Mouse (Mus musculus) neural tube, embryonic 11.5 days (tissue): ENCODE measurements around the gene Baiap2l1. TPM values are rescaled to one million over a fixed set of nuclear protein-coding genes. Genes with fewer than 3 reads are reported as not detected.

ENCODE experiments used
- ATAC-seq: fragments of 200-750 bp; cut with Nextera tagmentation; 2 replicates; pipeline ENCODE4 v1.8.0; 2017; ENCODE audit warnings: moderate number of reproducible peaks, mild to moderate bottlenecking, moderate TSS enrichment, moderate library complexity; ENCODE audit not compliant: insufficient read depth, low FRiP score, low TSS enrichment
- DNase-seq: peaks from one replicate; pipeline ENCODE4 v3.0.0-alpha.2; 2015; ENCODE audit warnings: low spot score
- H3K27ac ChIP-seq: fragments of 300-500 bp; sonication (generic); 2 replicates; pipeline ENCODE4 v1.5.1; 2014; ENCODE audit warnings: low read depth, mild to moderate bottlenecking, low read length
- H3K27me3 ChIP-seq: fragments of 300-500 bp; sonication (generic); 2 replicates; pipeline ENCODE4 v1.6.1; 2014; ENCODE audit warnings: mild to moderate bottlenecking, low read length, mixed read lengths; ENCODE audit not compliant: control insufficient read depth, insufficient read depth
- H3K36me3 ChIP-seq: fragments of 300-500 bp; sonication (generic); 2 replicates; pipeline ENCODE4 v1.6.1; 2014; ENCODE audit warnings: mild to moderate bottlenecking, low read length, moderate library complexity, mixed read lengths; ENCODE audit not compliant: control insufficient read depth, insufficient read depth
- H3K4me1 ChIP-seq: fragments of 300-500 bp; sonication (generic); 2 replicates; pipeline ENCODE4 v1.6.1; 2014; ENCODE audit warnings: low read length, mixed read lengths; ENCODE audit not compliant: control insufficient read depth, insufficient read depth
- H3K4me2 ChIP-seq: fragments of 300-500 bp; sonication (generic); 2 replicates; pipeline ENCODE4 v1.6.1; 2014; ENCODE audit warnings: low read depth, mild to moderate bottlenecking, moderate library complexity
- H3K4me3 ChIP-seq: fragments of 300-500 bp; sonication (generic); 2 replicates; pipeline ENCODE4 v1.5.1; 2014; ENCODE audit warnings: low read depth, low read length
- H3K9ac ChIP-seq: fragments of 300-500 bp; sonication (generic); 2 replicates; pipeline ENCODE4 v1.6.1; 2014; ENCODE audit warnings: mild to moderate bottlenecking, low read length
- H3K9me3 ChIP-seq: fragments of 300-500 bp; sonication (generic); 2 replicates; pipeline ENCODE4 v1.6.1; 2016; ENCODE audit warnings: low read length; ENCODE audit not compliant: control insufficient read depth
- WGBS: fragments of 180-500 bp; shearing (Covaris S2); extraction: QIAGEN DNeasy Blood & Tissue Kit; methylation state at CpG from one replicate; pipeline ENCODE4 v1.1.7; 2014; 5-methylcytosine and 5-hydroxymethylcytosine counted together
- polyA plus RNA-seq: library from polyadenylated mRNA; unstranded; fragments of >200 nt; fragmentation: Nextera tagmentation; extraction: Ambion mirVana; gene quantifications from 2 replicates; pipeline ENCODE4 v1.2.1, GENCODE M21; 2014

The Baiap2l1 gene
- polyA plus RNA-seq, 1 experiment from 2014 or later = 2.9 TPM

- Histone ChIP-seq H3K27ac (no peak overlapping the region), H3K4me1 (no peaks in the 10 kb centered on the region), H3K36me3 (no peaks in the 10 kb centered on the region), H3K4me3 (no peak overlapping the region), H3K4me2 (no peak overlapping the region), H3K9ac (no peak overlapping the region), H3K27me3 (no peaks in the 10 kb centered on the region), H3K9me3 (no peaks in the 10 kb centered on the region)
- ATAC-seq (no peak), DNase-seq (no peak)
- WGBS = 89% methylated on average over 11 of the region's 11 CpGs
These were observed 23.9 kb downstream of the Baiap2l1 start for GRCm38 (mm10) chr5:144334010-144334409.

- Histone ChIP-seq H3K4me2 (no peak overlapping the region), H3K4me1 (no peaks in the 10 kb centered on the region), H3K27ac (no peak overlapping the region), H3K4me3 (no peak overlapping the region), H3K9me3 (no peaks in the 10 kb centered on the region), H3K27me3 (no peaks in the 10 kb centered on the region), H3K36me3 (no peaks in the 10 kb centered on the region), H3K9ac (no peak overlapping the region)
- ATAC-seq (no peak), DNase-seq (no peak)
- 90% methylated on average over 3 of the region's 3 CpGs for WGBS
These were observed 35.2 kb downstream of the Baiap2l1 start for GRCm38 (mm10) chr5:144322717-144323116.

- no peak for DNase-seq
- Histone ChIP-seq H3K4me1 (no peaks in the 10 kb centered on the region), H3K9ac (no peak overlapping the region), H3K27ac (no peak overlapping the region), H3K4me3 (no peak overlapping the region), H3K4me2 (no peak overlapping the region), H3K36me3 (no peaks in the 10 kb centered on the region), H3K27me3 (no peaks in the 10 kb centered on the region), H3K9me3 (no peaks in the 10 kb centered on the region)
- WGBS = 62% methylated on average over 7 of the region's 7 CpGs
- no peak for ATAC-seq
These were observed 36.2 kb downstream of the Baiap2l1 start for GRCm38 (mm10) chr5:144321681-144322080.

GRCm38 (mm10) chr5:144318286-144318685 is 39.6 kb downstream of the Baiap2l1 start:
- DNase-seq = no peak
- Histone ChIP-seq H3K9me3 (no peaks in the 10 kb centered on the region), H3K27ac (no peak overlapping the region), H3K4me3 (no peak overlapping the region), H3K4me1 (no peaks in the 10 kb centered on the region), H3K4me2 (no peak overlapping the region), H3K36me3 (no peaks in the 10 kb centered on the region), H3K27me3 (no peaks in the 10 kb centered on the region), H3K9ac (no peak overlapping the region)
- WGBS = 59% methylated on average over 6 of the region's 6 CpGs
- no peak for ATAC-seq

- no peak for ATAC-seq
- Histone ChIP-seq H3K4me1 (no peaks in the 10 kb centered on the region), H3K27me3 (no peaks in the 10 kb centered on the region), H3K4me3 (no peak overlapping the region), H3K36me3 (no peaks in the 10 kb centered on the region), H3K9me3 (no peaks in the 10 kb centered on the region), H3K4me2 (no peak overlapping the region), H3K9ac (no peak overlapping the region), H3K27ac (no peak overlapping the region)
- WGBS = 80% methylated on average over 8 of the region's 8 CpGs
- no peak for DNase-seq
These were observed 40.5 kb downstream of the Baiap2l1 start for GRCm38 (mm10) chr5:144317426-144317825.

- H3K9ac ChIP-seq = no peak overlapping the region
- WGBS = 63% methylated on average over 3 of the region's 3 CpGs
These were observed 41.5 kb downstream of the Baiap2l1 start for GRCm38 (mm10) chr5:144316442-144316841.

GRCm38 (mm10) chr5:144314731-144315494 is 43.0 kb downstream of the Baiap2l1 start:
- 87% methylated on average over 12 of the region's 12 CpGs for WGBS
- Histone ChIP-seq H3K9ac (no peak overlapping the region), H3K4me2 (no peak overlapping the region), H3K4me3 (no peak overlapping the region), H3K9me3 (no peaks in the 10 kb centered on the region), H3K27ac (no peak overlapping the region), H3K4me1 (no peaks in the 10 kb centered on the region), H3K36me3 (no peaks in the 10 kb centered on the region), H3K27me3 (no peaks in the 10 kb centered on the region)
- no peak for ATAC-seq
- no peak for DNase-seq

More at GRCm38 (mm10) chr5:144316442-144316841, 41.5 kb downstream of the Baiap2l1 start:
- Histone ChIP-seq H3K4me1 (no peaks in the 10 kb centered on the region), H3K27ac (no peak overlapping the region), H3K4me2 (no peak overlapping the region), H3K9me3 (no peaks in the 10 kb centered on the region), H3K27me3 (no peaks in the 10 kb centered on the region), H3K36me3 (no peaks in the 10 kb centered on the region), H3K4me3 (no peak overlapping the region)
- DNase-seq = no peak
- no peak for ATAC-seq

- Histone ChIP-seq H3K9me3 (no peaks in the 10 kb centered on the region), H3K4me2 (no peak overlapping the region), H3K27me3 (no peaks in the 10 kb centered on the region), H3K9ac (no peak overlapping the region), H3K4me1 (no peaks in the 10 kb centered on the region), H3K4me3 (no peak overlapping the region), H3K36me3 (no peaks in the 10 kb centered on the region), H3K27ac (no peak overlapping the region)
- WGBS = 16% methylated on average over 5 of the region's 5 CpGs
- DNase-seq (no peak), ATAC-seq (no peak)
These were observed 44.6 kb downstream of the Baiap2l1 start for GRCm38 (mm10) chr5:144313335-144313734.

GRCm38 (mm10) chr5:144312183-144312582 is 45.7 kb downstream of the Baiap2l1 start:
- no peak for DNase-seq
- WGBS = 88% methylated on average over 7 of the region's 7 CpGs

More at GRCm38 (mm10) chr5:144312183-144312582, 45.7 kb downstream of the Baiap2l1 start:
- Histone ChIP-seq H3K36me3 (no peaks in the 10 kb centered on the region), H3K4me1 (no peaks in the 10 kb centered on the region), H3K27me3 (no peaks in the 10 kb centered on the region), H3K9ac (no peak overlapping the region), H3K27ac (no peak overlapping the region), H3K4me2 (no peak overlapping the region), H3K9me3 (no peaks in the 10 kb centered on the region), H3K4me3 (no peak overlapping the region)
- no peak for ATAC-seq
